Mouse (Mus musculus): ENCODE measurements around the gene Macc1. TPM values are rescaled to one million over a fixed set of nuclear protein-coding genes. Genes with fewer than 3 reads are reported as not detected.

Macc1 gene
- total RNA-seq, 2 experiments from 2014 or later = not detected

DNA sequence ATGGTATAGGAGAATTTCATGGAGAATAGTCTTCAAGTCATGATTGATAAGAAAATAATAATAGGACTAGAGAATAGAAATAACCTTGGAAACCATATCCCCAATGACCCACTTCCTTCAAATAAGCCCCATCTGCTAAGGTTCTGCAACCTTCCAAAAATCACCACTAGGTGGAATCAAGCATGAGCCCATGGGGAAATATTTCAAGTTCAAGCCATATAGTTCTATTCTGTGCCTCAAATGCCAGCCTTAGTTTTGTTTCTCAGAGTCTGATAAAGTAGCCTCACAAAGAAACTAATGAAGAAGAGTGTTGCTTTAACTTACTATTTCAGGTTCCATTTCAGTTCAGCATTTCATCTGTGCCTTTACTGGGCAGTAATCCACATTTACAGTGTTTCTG is 197.1 kb downstream of the Macc1 start:
- no peak for DNase-seq

Other genes starting within 250 kb of the Macc1 start
- 10 to 100 TPM; 32.2 to 33.5 TPM for gene Itgb8, start 75.5 kb upstream of the Macc1 start, total RNA-seq (2021)